Mouse (Mus musculus) heart, adult 2 months (tissue): ENCODE measurements around the gene Ifnk.

ENCODE experiments used
- CTCF ChIP-seq: fragments of 200-600 bp; IDR thresholded peaks from 2 replicates; pipeline ENCODE4 v1.8.1; 2022; ENCODE audit warnings: antibody characterized with exemption, mild to moderate bottlenecking, moderate library complexity
- EP300 ChIP-seq: fragments of 200-500 bp; IDR thresholded peaks from 2 replicates; pipeline ENCODE4 v1.6.1; 2011; ENCODE audit warnings: low read depth, low read length, control low read depth; ENCODE audit not compliant: insufficient read depth
- POLR2A ChIP-seq: fragments of 200-500 bp; IDR thresholded peaks from 2 replicates; pipeline ENCODE4 v1.6.1; 2011; ENCODE audit warnings: mild to moderate bottlenecking, low read depth, low read length, control low read depth; ENCODE audit not compliant: insufficient read depth

- TF ChIP-seq CTCF (no peak), POLR2A (no peak), EP300 (no peak)
Observed at GRCm38 (mm10) chr4:35165275-35165674, 13.4 kb downstream of the Ifnk start.
